Mouse (Mus musculus): ENCODE data around the gene RPS10-NUDT3.
A peak's percentile ranks its signal among the peaks of the same experiment; 100 is the strongest.

GRCm38 (mm10) chr17:27591826-27592564 lies 43.0 kb downstream of the RPS10-NUDT3 start:
- TF ChIP-seq CTCF (conservative IDR thresholded peaks at IDR 0.05; ENCODE audit: low read length) (peak; percentile 71), POU5F1 (IDR thresholded peaks at IDR 0.05; ENCODE audit: borderline replicate concordance, low read length) (no peak), NANOG (IDR thresholded peaks at IDR 0.05; ENCODE audit: borderline replicate concordance, low read length) (no peak)
